Mouse (Mus musculus) lung, embryonic 16.5 days (tissue): ENCODE data around the gene Ces2f. TPM values are rescaled to one million over a fixed set of nuclear protein-coding genes. Genes with fewer than 3 reads are reported as not detected.

Experiments used
- ATAC-seq: fragments of 200-750 bp; cut with Nextera tagmentation; 2 replicates; pipeline ENCODE4 v1.8.0; 2017; ENCODE audit warnings: low read depth, mild to moderate bottlenecking, moderate library complexity
- H3K27ac ChIP-seq: fragments of 300-500 bp; sonication (generic); 2 replicates; pipeline ENCODE4 v1.5.1; 2014; ENCODE audit warnings: mild to moderate bottlenecking, control low read depth, low read length
- H3K27me3 ChIP-seq: fragments of 300-500 bp; sonication (generic); 2 replicates; pipeline ENCODE4 v1.6.1; 2014; ENCODE audit warnings: low read depth, low read length, mixed read lengths; ENCODE audit not compliant: control insufficient read depth, insufficient read depth
- H3K36me3 ChIP-seq: fragments of 300-500 bp; sonication (generic); 2 replicates; pipeline ENCODE4 v1.6.1; 2014; ENCODE audit warnings: low read length; ENCODE audit not compliant: control insufficient read depth, insufficient read depth
- H3K4me1 ChIP-seq: fragments of 300-500 bp; sonication (generic); replicated peaks from 2 replicates; pipeline ENCODE4 v1.6.1; 2014; ENCODE audit warnings: low read length, mixed read lengths; ENCODE audit not compliant: control insufficient read depth, insufficient read depth
- H3K4me2 ChIP-seq: fragments of 300-500 bp; sonication (generic); 2 replicates; pipeline ENCODE4 v1.6.1; 2014; ENCODE audit warnings: low read depth, low read length, control low read depth
- H3K4me3 ChIP-seq: fragments of 300-500 bp; sonication (generic); 2 replicates; pipeline ENCODE4 v1.5.1; 2014; ENCODE audit warnings: mild to moderate bottlenecking, low read length, control low read depth
- H3K9ac ChIP-seq: fragments of 300-500 bp; sonication (generic); 2 replicates; pipeline ENCODE4 v1.6.1; 2014; ENCODE audit warnings: low read length, control low read depth
- H3K9me3 ChIP-seq: fragments of 300-500 bp; sonication (generic); 2 replicates; pipeline ENCODE4 v1.6.1; 2016; ENCODE audit warnings: low read length; ENCODE audit not compliant: control insufficient read depth
- WGBS: fragments of 180-500 bp; shearing (Covaris S2); extraction: QIAGEN DNeasy Blood & Tissue Kit; methylation state at CpG from one replicate; pipeline ENCODE4 v1.1.7; 2014; 5-methylcytosine and 5-hydroxymethylcytosine counted together
- polyA plus RNA-seq: library from polyadenylated mRNA; unstranded; fragments of >200 nt; fragmentation: Nextera tagmentation; extraction: Ambion mirVana; gene quantifications from 2 replicates; pipeline ENCODE4 v1.2.1, GENCODE M21; 2015

The Ces2f gene
- polyA plus RNA-seq, 1 experiment from 2014 or later: not detected

DNA sequence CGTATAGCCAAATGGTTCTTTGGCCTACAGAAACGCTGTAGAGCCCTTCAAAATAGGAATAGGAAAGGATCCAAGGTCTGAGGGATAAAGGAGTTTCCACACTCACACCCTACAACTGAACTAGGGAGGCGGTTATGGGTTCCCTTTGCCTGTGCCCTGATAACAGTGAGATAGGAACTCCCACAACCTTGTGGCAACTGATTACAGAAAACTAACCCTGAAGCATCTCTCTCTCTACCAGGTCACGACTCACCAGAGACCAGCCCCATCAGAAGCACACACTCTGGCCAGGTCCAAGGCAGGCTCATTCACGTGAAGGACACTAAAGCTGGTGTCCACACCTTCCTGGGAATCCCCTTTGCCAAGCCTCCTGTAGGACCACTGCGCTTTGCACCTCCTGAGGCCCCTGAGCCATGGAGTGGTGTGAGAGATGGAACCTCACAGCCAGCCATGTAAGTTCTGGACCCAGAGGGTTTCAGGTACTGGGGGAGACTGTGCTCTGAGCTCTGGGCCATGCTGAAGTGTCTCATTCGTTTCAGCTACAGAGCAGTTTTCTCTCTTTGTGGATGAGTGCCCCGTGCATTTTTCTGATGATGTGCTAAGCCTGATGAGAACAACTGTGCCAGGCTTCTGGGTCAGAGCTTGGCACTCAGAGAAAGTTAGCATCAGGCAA is 15.2 kb downstream of the Ces2f start:
- Histone ChIP-seq H3K27ac (no peak overlapping the region), H3K9ac (no peak overlapping the region), H3K27me3 (no peaks in the 10 kb centered on the region), H3K4me1 (no peaks in the 10 kb centered on the region), H3K4me2 (no peak overlapping the region), H3K9me3 (no peaks in the 10 kb centered on the region), H3K4me3 (no peak overlapping the region), H3K36me3 (no peaks in the 10 kb centered on the region)
- WGBS: 70% methylated on average over 8 of the region's 8 CpGs
- ATAC-seq: no peak

DNA sequence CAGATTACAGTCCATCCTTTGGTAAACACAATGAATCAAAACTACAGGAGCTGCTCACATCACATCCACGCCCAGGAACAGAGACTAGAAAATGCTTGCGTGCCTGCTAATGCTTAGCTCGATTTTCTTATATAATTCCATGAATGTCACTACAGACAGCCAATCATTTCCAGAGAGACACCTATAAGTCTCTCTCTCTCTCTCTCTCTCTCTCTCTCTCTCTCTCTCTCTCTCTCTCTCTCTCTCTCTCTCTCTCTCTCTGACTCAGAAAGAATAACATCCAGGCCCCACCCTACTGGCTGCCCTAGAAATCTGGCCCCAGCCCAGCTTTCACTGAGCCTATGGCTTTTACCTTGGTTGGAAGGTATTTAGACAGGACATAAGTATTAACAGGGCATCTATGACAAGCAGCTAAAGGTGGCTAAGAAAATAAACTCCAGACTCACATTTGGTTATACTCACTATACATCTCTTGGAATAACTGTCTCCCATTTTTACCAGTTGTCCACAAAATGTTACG is 16.3 kb downstream of the Ces2f start:
- H3K27ac ChIP-seq: no peak overlapping the region
- no peak for ATAC-seq
- no peak overlapping the region for H3K4me2 ChIP-seq
- H3K4me1 ChIP-seq: no peaks in the 10 kb centered on the region
- H3K27me3 ChIP-seq: no peaks in the 10 kb centered on the region
- no peaks in the 10 kb centered on the region for H3K36me3 ChIP-seq
- H3K9me3 ChIP-seq: no peaks in the 10 kb centered on the region
- WGBS: 79% methylated on average over 4 of the region's 4 CpGs
- H3K4me3 ChIP-seq: no peak overlapping the region
- no peak overlapping the region for H3K9ac ChIP-seq

DNA sequence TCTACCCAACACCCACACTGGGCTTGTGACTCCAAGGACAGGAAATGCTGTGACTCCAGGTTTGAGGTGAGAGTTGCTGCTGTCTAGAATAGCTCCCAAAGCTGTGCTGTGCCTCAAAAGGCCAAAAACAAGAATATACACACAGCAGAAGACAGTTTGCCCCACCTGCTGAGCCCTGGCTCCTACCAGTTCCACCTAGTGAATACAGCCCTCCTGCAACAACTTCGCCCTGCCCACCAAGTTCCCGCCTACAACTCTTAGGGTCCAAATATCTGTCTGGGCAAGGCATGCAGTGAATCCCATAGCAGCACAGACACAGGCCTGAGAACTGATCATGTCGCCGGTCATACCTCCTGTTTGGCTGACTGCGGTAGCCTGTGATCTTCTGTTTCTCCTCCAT is 37.0 kb downstream of the Ces2f start:
- no peak overlapping the region for H3K4me2 ChIP-seq
- no peak overlapping the region for H3K9ac ChIP-seq
- no peak overlapping the region for H3K4me3 ChIP-seq
- ATAC-seq: no peak
- H3K27ac ChIP-seq: no peak overlapping the region
- 82% methylated on average over 5 of the region's 5 CpGs for WGBS
- H3K36me3 ChIP-seq: no peaks in the 10 kb centered on the region
- H3K4me1 ChIP-seq: no peaks in the 10 kb centered on the region
- H3K9me3 ChIP-seq: peaks cover 3% of the 10 kb centered on the region
- H3K27me3 ChIP-seq: no peaks in the 10 kb centered on the region

DNA sequence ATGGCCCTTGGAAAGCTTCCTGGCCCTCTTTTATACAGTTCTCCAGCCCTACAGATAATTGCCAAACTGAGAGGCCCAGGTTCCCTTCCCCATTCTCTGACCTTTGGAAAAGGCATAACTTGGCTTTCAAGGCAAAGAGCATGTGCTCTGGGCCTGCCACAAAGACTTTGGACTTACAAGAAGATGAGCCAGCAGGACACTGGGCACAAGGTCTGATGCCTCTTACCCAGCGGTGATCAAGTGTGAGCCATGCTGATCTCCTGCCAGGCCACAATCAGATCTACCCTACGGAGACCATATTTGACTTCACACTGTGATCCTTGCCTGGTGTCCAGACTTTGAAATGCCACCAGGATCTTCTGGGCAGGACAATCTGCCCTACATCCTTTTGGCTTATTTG is 37.8 kb downstream of the Ces2f start:
- 94% methylated on average over 2 of the region's 2 CpGs for WGBS
- ATAC-seq: no peak
- H3K4me3 ChIP-seq: no peak overlapping the region

DNA sequence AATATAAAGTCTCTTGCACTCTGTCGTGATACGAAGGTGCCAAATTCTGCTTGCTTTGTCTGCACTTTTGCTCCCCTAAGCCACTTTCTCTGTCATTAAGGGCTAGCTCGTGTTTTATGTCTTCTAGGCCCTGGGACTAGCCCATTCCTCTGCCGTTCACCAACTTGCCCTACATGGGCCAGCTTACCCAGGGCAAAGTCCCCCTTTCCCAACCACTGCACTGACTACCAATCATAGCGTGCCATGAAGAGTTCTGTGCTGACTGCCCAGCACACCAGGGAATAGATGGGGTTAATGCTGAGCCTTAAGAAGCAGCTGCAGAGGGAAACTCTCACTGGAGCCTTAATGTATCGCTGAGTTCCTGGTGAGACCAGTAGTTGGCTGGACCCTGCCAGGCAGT is 51.0 kb downstream of the Ces2f start:
- Histone ChIP-seq H3K4me3 (no peak overlapping the region), H3K9me3 (no peaks in the 10 kb centered on the region), H3K4me1 (no peaks in the 10 kb centered on the region), H3K27me3 (no peaks in the 10 kb centered on the region), H3K27ac (no peak overlapping the region), H3K36me3 (no peaks in the 10 kb centered on the region), H3K9ac (no peak overlapping the region), H3K4me2 (no peak overlapping the region)
- WGBS: 69% methylated on average over 6 of the region's 6 CpGs
- no peak for ATAC-seq

More for the DNA sequence above, 37.8 kb downstream of the Ces2f start:
- Histone ChIP-seq H3K9me3 (peaks cover 3% of the 10 kb centered on the region), H3K9ac (no peak overlapping the region), H3K4me1 (no peaks in the 10 kb centered on the region), H3K4me2 (no peak overlapping the region), H3K27ac (no peak overlapping the region), H3K27me3 (no peaks in the 10 kb centered on the region), H3K36me3 (no peaks in the 10 kb centered on the region)

DNA sequence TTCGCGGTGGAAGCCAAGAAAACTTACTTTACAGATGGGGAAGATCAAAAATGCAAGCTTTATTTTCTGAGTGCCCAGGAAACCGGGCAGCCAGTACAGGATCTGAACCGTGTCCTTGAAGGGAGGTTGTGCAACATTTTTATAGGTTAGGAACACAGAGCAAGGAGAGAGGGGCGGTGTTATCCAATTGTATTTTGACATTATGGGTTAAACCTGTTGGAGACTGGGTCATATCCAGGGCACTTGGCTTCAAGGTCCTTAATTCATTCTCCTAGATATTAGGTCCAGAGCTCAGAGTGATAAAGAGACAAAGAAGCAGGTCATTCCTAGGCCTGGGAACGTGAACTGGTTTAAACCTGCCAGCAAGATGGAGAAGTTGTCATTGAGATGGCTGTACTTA is 52.0 kb downstream of the Ces2f start:
- H3K9ac ChIP-seq: no peak overlapping the region
- WGBS: 76% methylated on average over 6 of the region's 6 CpGs
- H3K4me3 ChIP-seq: no peak overlapping the region
- no peaks in the 10 kb centered on the region for H3K4me1 ChIP-seq
- H3K36me3 ChIP-seq: no peaks in the 10 kb centered on the region
- H3K27ac ChIP-seq: no peak overlapping the region
- no peaks in the 10 kb centered on the region for H3K9me3 ChIP-seq
- no peak for ATAC-seq
- no peaks in the 10 kb centered on the region for H3K27me3 ChIP-seq
- H3K4me2 ChIP-seq: no peak overlapping the region

DNA sequence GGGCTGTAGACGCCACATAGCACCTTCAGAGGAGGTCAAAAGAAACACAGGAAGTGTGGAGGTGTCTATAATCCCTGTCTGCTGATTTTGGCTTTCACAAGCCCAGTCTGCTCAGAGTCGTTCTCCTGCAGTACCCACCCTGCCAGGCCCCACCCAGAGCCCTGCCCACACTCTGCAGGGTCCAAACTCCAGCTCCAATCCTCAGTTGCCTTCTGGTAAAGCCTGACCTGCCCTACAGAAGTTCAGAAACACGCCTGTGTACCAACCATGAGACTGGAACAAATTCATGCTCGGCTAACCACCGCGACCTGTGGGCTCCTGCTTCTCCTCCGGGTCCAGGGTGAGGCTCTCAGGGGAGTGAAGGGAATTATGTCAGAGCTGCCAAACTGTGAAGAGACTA is 53.4 kb downstream of the Ces2f start, which contains the start of gene Ces2h:
Gene Ces2h (plus strand): TSS at position 268 of the 400 bp plus-strand sequence.
- no peak within 1 kb of the TSS for H3K4me2 ChIP-seq
- H3K9me3 ChIP-seq: no peaks in the 10 kb centered on the region
- no peaks in the 10 kb centered on the region for H3K36me3 ChIP-seq
- no peaks in the 10 kb centered on the region for H3K4me1 ChIP-seq
- 78% methylated on average over 7 of the region's 7 CpGs for WGBS
- H3K4me3 ChIP-seq: no peak within 1 kb of the TSS
- no peaks in the 10 kb centered on the region for H3K27me3 ChIP-seq
- no peak for ATAC-seq
- no peak within 1 kb of the TSS for H3K9ac ChIP-seq
- no peak within 1 kb of the TSS for H3K27ac ChIP-seq

Other genes starting within 250 kb of the Ces2f start
- 0.45 TPM in 1 of 2 replicates, not detected in the other for gene Ces2a, start 213.4 kb upstream of the Ces2f start, polyA plus RNA-seq
- gene Ces2b, start 115.8 kb upstream of the Ces2f start, polyA plus RNA-seq: 0.92 and 1.6 TPM in 2 replicates
- gene Ces2c, start 100.3 kb upstream of the Ces2f start, polyA plus RNA-seq: not detected in 2 replicates
- 0.29 and 0.50 TPM in 2 replicates for gene Ces2e, start 21.1 kb upstream of the Ces2f start, polyA plus RNA-seq
- gene Ces2g, start 14.4 kb downstream of the Ces2f start, polyA plus RNA-seq: 2.0 and 3.3 TPM in 2 replicates
- not detected in 2 replicates for gene Ces2h, start 53.5 kb downstream of the Ces2f start, polyA plus RNA-seq
- not detected in 2 replicates for gene Ces3a, start 101.2 kb downstream of the Ces2f start, polyA plus RNA-seq
- not detected in 2 replicates for gene Ces3b, start 136.4 kb downstream of the Ces2f start, polyA plus RNA-seq
- not detected in 2 replicates for gene Ces4a, start 184.4 kb downstream of the Ces2f start, polyA plus RNA-seq
- 51.4 and 55.5 TPM in 2 replicates for gene Cbfb, start 223.3 kb downstream of the Ces2f start, polyA plus RNA-seq